Mouse (Mus musculus) midbrain, embryonic 12.5 days (tissue): ENCODE data around the gene Cd2. TPM values are rescaled to one million over a fixed set of nuclear protein-coding genes. Genes with fewer than 3 reads are reported as not detected.

Experiments
- ATAC-seq: fragments of 200-750 bp; cut with Nextera tagmentation; 2 replicates; pipeline ENCODE4 v1.8.0; 2017; ENCODE audit warnings: low read depth, moderate TSS enrichment, moderate library complexity; ENCODE audit not compliant: low FRiP score
- H3K27ac ChIP-seq: fragments of 300-500 bp; sonication (generic); replicated peaks from 2 replicates; pipeline ENCODE4 v1.5.1; 2016; ENCODE audit warnings: mild to moderate bottlenecking
- H3K27me3 ChIP-seq: fragments of 300-500 bp; sonication (generic); 2 replicates; pipeline ENCODE4 v1.6.1; 2016; ENCODE audit warnings: mild to moderate bottlenecking
- H3K36me3 ChIP-seq: fragments of 300-500 bp; sonication (generic); 2 replicates; pipeline ENCODE4 v1.6.1; 2016
- H3K4me1 ChIP-seq: fragments of 300-500 bp; sonication (generic); 2 replicates; pipeline ENCODE4 v1.6.1; 2016
- H3K4me2 ChIP-seq: fragments of 300-500 bp; sonication (generic); replicated peaks from 2 replicates; pipeline ENCODE4 v1.6.1; 2016; ENCODE audit warnings: mild to moderate bottlenecking, moderate library complexity
- H3K4me3 ChIP-seq: fragments of 300-500 bp; sonication (generic); 2 replicates; pipeline ENCODE4 v1.5.1; 2016; ENCODE audit warnings: mild to moderate bottlenecking
- H3K9ac ChIP-seq: fragments of 300-500 bp; sonication (generic); replicated peaks from 2 replicates; pipeline ENCODE4 v1.6.1; 2016; ENCODE audit warnings: mild to moderate bottlenecking, moderate library complexity
- H3K9me3 ChIP-seq: fragments of 300-500 bp; sonication (generic); 2 replicates; pipeline ENCODE4 v1.6.1; 2016; ENCODE audit warnings: mild to moderate bottlenecking
- WGBS: fragments of 180-500 bp; shearing (Covaris S2); methylation state at CpG from one replicate; pipeline ENCODE4 v1.1.7; 2016; 5-methylcytosine and 5-hydroxymethylcytosine counted together
- polyA plus RNA-seq: library from polyadenylated mRNA; unstranded; fragments of >200 nt; fragmentation: Nextera tagmentation; extraction: Ambion mirVana; gene quantifications from 2 replicates; pipeline ENCODE4 v1.2.1, GENCODE M21; 2016

Cd2 gene
- polyA plus RNA-seq, 1 experiment from 2014 or later: not detected

DNA sequence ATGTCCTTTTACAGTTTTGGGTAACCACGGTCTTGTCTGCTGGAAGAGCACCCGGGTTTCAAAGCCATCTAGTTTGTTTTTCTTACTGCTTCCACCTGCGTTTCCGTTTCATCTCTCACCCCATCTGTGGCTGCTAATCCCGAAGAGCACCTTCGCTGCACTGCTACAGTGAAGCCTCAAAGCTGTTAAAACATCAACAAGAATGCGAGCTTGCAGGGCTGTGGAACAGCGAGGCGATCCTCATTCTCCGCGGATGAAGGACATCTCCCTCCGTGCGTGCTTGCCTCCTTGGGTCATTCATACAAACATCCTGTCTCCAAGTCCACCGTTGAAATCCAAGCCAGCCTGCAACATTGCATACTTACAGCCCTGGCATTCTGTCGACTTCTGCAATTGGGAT, 51.5 kb downstream of the Cd2 start:
- Histone ChIP-seq H3K4me2 (no peak overlapping the region), H3K9ac (no peak overlapping the region), H3K27ac (no peak overlapping the region), H3K9me3 (no peaks in the 10 kb centered on the region), H3K4me3 (no peak overlapping the region), H3K36me3 (no peaks in the 10 kb centered on the region), H3K4me1 (peaks cover 18% of the 10 kb centered on the region), H3K27me3 (no peaks in the 10 kb centered on the region)
- WGBS: 71% methylated on average over 15 of the region's 15 CpGs
- no peak for ATAC-seq

DNA sequence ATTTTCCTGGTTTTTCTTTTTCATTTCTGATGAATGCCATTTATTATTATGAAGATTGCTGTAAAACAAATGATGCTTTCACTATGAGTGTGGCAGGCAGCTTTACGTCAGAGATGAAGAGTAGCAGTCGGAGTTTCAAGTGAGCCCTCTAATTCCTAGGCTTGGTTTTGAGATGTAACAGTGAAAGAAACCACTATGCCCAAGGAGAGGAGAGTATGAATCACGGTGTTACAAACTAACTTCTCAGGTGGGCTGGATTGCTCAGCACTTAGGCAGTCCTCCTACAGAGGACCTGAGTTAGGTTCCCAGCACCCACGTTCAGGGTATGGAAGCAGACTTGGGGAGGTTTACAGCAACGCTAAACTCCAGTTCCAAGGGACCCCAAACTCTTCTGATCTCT, 52.4 kb downstream of the Cd2 start:
- Histone ChIP-seq H3K9ac (no peak overlapping the region), H3K4me3 (no peak overlapping the region), H3K4me1 (peaks cover 18% of the 10 kb centered on the region), H3K36me3 (no peaks in the 10 kb centered on the region), H3K27ac (no peak overlapping the region), H3K9me3 (no peaks in the 10 kb centered on the region), H3K4me2 (no peak overlapping the region), H3K27me3 (no peaks in the 10 kb centered on the region)
- 91% methylated on average over 5 of the region's 5 CpGs for WGBS
- no peak for ATAC-seq

DNA sequence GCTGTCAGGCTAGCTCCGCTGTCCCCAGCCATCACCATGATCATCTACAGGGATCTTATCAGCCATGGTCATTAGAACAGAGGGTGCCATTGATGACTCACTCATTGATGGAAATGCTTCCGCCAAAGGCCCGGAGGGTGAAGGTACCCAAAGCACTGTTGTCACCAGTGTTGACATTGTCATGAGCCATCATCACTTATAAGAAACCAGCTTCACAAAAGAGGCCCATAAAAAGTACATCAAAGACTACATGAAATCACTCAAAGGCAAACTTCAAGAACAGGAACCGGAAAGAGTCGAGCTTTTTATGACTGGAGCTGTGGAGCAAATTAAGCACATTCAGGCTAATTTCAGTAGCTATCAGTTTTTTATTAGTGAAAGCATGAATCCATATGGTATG, 54.3 kb downstream of the Cd2 start:
- Histone ChIP-seq H3K27ac (no peak overlapping the region), H3K9me3 (no peaks in the 10 kb centered on the region), H3K27me3 (peaks cover 3% of the 10 kb centered on the region; the same call in 1 of the 2 replicates), H3K36me3 (no peaks in the 10 kb centered on the region), H3K4me2 (no peak overlapping the region), H3K9ac (no peak overlapping the region), H3K4me3 (no peak overlapping the region), H3K4me1 (peaks cover 18% of the 10 kb centered on the region)
- WGBS: 91% methylated on average over 5 of the region's 5 CpGs
- no peak for ATAC-seq

DNA sequence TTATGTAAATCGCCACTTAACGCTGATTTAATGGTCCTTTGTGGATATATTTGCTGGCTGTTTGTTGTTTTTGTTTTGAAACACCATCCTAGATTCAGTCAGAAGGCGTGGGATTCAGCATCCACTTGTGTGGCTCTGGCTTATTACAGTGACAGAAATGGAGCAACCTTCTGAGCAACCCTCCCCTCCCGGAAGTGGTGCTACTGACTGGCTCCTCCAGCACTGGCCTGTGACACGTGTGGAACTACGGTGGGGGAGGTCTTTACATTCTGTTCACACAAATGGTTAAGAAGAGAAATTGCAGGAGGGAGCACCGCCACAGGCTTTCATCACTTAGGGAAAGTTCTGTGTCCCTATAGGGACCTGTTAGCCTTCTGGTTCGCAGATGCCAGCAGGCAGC, 55.2 kb downstream of the Cd2 start:
- Histone ChIP-seq H3K9me3 (no peaks in the 10 kb centered on the region), H3K4me2 (no peak overlapping the region), H3K4me3 (no peak overlapping the region), H3K9ac (no peak overlapping the region), H3K4me1 (peaks cover 16% of the 10 kb centered on the region), H3K27ac (no peak overlapping the region), H3K27me3 (peaks cover 3% of the 10 kb centered on the region; the same call in 1 of the 2 replicates), H3K36me3 (no peaks in the 10 kb centered on the region)
- no peak for ATAC-seq
- whole genome bisulfite sequencing: 39% methylated on average over 8 of the region's 8 CpGs

DNA sequence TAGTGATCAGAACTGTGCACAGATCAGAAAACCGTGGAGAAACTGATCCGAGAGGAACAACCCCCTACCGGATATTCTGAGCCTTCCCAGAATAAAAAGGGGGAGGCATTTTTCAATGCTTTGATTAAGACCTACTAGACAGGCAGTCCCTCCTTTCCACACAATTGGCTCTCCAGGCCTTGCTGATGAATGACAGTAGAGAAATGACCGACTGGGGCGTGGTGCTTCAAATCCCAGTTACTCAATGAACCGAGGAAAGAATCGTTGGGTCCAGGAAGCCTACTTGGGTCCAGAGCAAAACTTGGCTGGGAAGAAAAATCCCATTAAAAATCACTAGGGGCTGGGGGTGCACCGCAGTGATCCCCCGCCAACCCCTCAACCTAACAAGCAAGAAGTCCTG, 57.5 kb downstream of the Cd2 start:
- no peak overlapping the region for H3K4me2 ChIP-seq
- 0 out of 2 replicates have a peak, but pooled peaks cover 4% of the 10 kb centered on the region for H3K4me1 ChIP-seq
- WGBS: 53% methylated on average over 9 of the region's 9 CpGs
- H3K9ac ChIP-seq: no peak overlapping the region
- H3K9me3 ChIP-seq: no peaks in the 10 kb centered on the region
- H3K27ac ChIP-seq: no peak overlapping the region
- no peaks in the 10 kb centered on the region for H3K36me3 ChIP-seq
- H3K27me3 ChIP-seq: peaks cover 3% of the 10 kb centered on the region; the same call in 1 of the 2 replicates
- H3K4me3 ChIP-seq: no peak overlapping the region
- ATAC-seq: no peak

DNA sequence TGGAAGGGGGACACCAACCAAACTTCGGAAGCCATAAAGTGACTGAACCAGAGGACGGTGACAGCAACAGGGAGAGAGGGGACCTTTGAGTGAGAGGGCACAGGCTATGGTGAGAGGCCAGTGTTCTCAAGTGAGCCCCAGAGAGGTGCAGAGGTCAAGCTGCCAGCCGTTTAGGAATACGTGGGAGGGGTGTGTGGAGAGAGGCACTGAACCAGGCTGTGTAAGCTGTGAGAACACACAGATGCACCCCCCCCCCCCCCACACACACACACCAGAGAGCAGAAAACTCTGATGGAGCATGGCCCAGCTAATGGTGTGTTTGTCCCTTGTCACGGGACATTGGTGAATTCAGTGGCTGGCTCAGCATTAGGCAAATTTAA, 58.2 kb downstream of the Cd2 start:
- H3K4me1 ChIP-seq: 0 out of 2 replicates have a peak, but pooled peaks cover 4% of the 10 kb centered on the region
- H3K27ac ChIP-seq: no peak overlapping the region
- H3K4me2 ChIP-seq: no peak overlapping the region
- no peaks in the 10 kb centered on the region for H3K9me3 ChIP-seq
- no peak for ATAC-seq
- WGBS: 45% methylated on average over 5 of the region's 5 CpGs
- no peak overlapping the region for H3K9ac ChIP-seq
- no peak overlapping the region for H3K4me3 ChIP-seq
- peaks cover 3% of the 10 kb centered on the region; the same call in 1 of the 2 replicates for H3K27me3 ChIP-seq
- H3K36me3 ChIP-seq: no peaks in the 10 kb centered on the region

DNA sequence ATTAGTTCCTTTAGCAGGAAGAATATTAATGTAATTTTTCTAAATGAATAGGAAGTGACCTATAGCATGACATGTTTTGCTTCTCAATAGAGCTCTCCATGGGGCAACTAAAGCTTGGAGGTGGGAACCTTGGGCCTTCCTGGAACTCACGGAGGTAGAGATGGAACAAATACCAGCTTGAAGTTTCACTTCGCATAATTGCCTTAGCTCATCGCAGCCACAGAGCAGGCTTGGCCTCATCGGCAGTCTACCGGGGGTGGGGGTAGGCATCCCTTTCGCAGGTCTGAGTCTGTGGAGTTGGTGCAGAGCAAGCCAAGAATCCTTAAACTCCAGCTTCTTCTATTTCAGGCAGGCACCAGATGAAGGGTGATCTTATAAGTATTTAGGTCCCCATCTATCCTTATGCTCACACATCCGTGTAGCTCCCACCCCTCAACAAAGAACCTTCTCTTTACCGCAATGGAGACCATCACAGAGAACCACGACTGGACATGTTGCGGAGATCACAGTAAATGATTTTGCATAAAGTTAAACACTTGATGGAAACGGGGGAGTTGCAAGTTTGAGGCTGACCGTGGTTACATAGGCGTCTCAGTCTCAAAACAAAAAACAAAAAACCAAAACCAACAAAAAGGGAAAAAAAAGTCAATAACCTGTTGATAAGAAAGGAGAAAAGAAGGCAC, 58.7 kb downstream of the Cd2 start:
- Histone ChIP-seq H3K4me1 (0 out of 2 replicates have a peak, but pooled peaks cover 4% of the 10 kb centered on the region), H3K36me3 (no peaks in the 10 kb centered on the region), H3K9ac (no peak overlapping the region), H3K27me3 (peaks cover 3% of the 10 kb centered on the region; the same call in 1 of the 2 replicates), H3K9me3 (no peaks in the 10 kb centered on the region), H3K27ac (no peak overlapping the region), H3K4me2 (no peak overlapping the region), H3K4me3 (no peak overlapping the region)
- WGBS: 88% methylated on average over 13 of the region's 13 CpGs
- ATAC-seq: no peak

DNA sequence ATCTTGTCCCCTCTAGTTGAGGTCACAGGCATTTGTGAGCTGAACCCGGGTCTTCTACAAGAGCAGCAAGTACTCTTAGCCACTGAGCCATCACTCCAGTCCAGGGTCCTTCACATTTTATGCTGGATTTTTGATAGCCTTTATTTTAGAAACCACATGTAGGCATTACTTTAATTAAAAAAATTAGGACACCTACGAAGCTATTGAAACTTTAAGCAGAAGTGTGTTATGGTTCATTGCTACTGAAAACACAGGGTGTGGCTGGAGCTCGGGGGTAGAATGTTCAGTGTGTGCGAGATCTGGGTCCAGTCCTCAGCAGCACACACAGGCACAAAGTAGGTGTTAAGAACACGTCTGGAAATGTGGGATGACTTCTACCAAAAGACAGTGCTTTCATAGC, 59.7 kb downstream of the Cd2 start:
- Histone ChIP-seq H3K36me3 (no peaks in the 10 kb centered on the region), H3K27ac (no peak overlapping the region), H3K27me3 (peaks cover 3% of the 10 kb centered on the region; the same call in 1 of the 2 replicates), H3K4me1 (0 out of 2 replicates have a peak, but pooled peaks cover 4% of the 10 kb centered on the region), H3K9ac (no peak overlapping the region), H3K4me3 (no peak overlapping the region), H3K4me2 (no peak overlapping the region), H3K9me3 (no peaks in the 10 kb centered on the region)
- WGBS: 77% methylated on average over 5 of the region's 5 CpGs
- no peak for ATAC-seq

Other genes starting within 250 kb of the Cd2 start
- gene Ptgfrn, start 177.7 kb downstream of the Cd2 start, polyA plus RNA-seq: 1.9 and 2.6 TPM in 2 replicates
- gene Igsf3, start 89.1 kb upstream of the Cd2 start, polyA plus RNA-seq: 46.1 and 53.1 TPM in 2 replicates